Mouse (Mus musculus): Measurements from ENCODE around the gene Mecom. TPM values are rescaled to one million over a fixed set of nuclear protein-coding genes. Genes with fewer than 3 reads are reported as not detected.
"Not testable (repeated sequence)": the region's sequence is repeated elsewhere in the genome, so short reads cannot be mapped to it uniquely, and the experiment has no call there.

Gene Mecom
- polyA plus RNA-seq, 1 experiment: 3.2 TPM

DNA sequence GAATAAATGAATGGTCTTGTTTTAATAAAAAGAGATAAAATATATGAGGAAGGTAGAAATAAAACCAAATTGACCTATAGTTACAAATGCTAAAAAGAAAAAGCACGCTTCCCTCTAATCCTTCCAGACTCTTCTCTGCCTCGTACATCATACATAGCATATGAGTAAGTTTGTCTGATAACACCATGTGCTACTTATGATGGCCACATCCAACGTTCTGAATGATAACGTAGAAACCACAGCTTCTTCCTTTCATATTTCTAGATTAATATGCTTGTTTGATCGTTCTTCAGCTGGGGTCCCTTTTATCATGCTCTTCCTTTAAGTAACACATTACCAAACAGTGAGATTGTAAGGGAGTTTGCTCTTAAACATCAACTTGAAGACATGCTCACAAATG lies 310.3 kb downstream of the Mecom start:
- Histone ChIP-seq H3K27ac (ENCODE audit: insufficient read depth, low read length) (no peak overlapping the region), H3K4me3 (ENCODE audit: insufficient read depth, low read length) (no peak overlapping the region), H3K4me1 (ENCODE audit: control insufficient read depth, insufficient read depth, low read length) (no peaks in the 10 kb centered on the region)
- TF ChIP-seq POLR2A (IDR thresholded peaks at IDR 0.05; ENCODE audit: extremely low read depth, insufficient read depth, low read length): no peak

DNA sequence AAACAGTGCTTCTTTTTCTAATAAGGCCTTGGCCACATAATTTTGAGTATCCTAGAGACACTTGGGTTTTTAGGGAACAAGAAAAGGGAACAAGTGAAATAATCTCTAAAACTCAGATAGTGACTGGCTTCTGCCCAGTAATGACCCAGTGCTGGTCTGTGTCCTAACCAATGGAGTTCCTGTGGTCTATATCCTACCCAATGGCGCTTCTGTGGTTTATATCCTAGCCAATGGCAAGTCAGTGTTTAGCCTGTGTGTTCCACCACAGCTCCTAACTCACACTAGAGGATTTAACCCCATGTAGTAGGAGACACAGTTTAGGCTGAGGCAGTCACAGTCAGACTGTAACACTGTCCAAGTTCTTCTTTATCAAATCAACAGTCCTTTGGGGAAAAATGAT lies 313.8 kb downstream of the Mecom start:
- no peak for TF ChIP-seq POLR2A (IDR thresholded peaks at IDR 0.05; ENCODE audit: extremely low read depth, insufficient read depth, low read length)
- no peak for TF ChIP-seq CTCF (IDR thresholded peaks at IDR 0.05; ENCODE audit: extremely low read depth, insufficient read depth, low read length)
- Histone ChIP-seq H3K4me3 (ENCODE audit: insufficient read depth, low read length) (no peak overlapping the region), H3K4me1 (ENCODE audit: control insufficient read depth, insufficient read depth, low read length) (no peaks in the 10 kb centered on the region), H3K27ac (ENCODE audit: insufficient read depth, low read length) (no peak overlapping the region)

DNA sequence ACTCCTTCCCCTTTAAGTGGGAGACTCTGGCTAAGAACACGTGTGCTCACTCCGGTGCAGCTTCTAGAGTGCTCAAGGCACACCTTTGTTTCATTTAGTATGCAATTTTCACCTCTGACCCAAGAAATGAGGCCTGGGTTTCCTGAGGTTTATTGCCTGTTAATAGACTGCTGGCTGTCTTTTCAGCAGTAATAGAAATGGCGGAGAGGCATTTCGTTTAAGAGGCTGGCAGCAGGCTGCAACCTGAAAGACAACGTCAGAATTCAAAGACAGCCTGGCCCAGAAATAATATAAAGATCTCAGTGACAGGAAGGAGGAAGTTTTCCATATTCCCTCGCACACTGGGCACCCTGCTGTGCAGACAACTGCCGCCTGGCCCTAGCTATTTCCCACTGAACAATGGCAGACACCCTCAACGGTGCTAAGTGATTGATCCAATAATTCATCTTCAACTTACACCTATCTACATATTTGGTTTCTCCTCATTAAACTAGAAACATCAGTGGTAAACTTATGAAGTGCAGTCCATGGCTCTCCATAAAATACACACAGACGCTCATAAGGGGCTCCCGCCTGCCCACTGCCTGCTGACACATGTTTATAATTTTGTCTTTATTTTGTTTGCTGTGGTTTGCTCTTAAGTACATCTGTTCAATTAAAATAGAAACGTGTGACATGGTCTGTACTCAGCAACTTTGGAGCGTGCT lies 319.7 kb downstream of the Mecom start:
- H3K27ac ChIP-seq (ENCODE audit: insufficient read depth, low read length): no peak overlapping the region
- no peaks in the 10 kb centered on the region for H3K4me1 ChIP-seq (ENCODE audit: control insufficient read depth, insufficient read depth, low read length)
- no peak for TF ChIP-seq CTCF (IDR thresholded peaks at IDR 0.05; ENCODE audit: extremely low read depth, insufficient read depth, low read length)
- no peak for TF ChIP-seq POLR2A (IDR thresholded peaks at IDR 0.05; ENCODE audit: extremely low read depth, insufficient read depth, low read length)
- no peak overlapping the region for H3K4me3 ChIP-seq (ENCODE audit: insufficient read depth, low read length)

GRCm38 (mm10) chr3:30226928-30227370 lies 320.9 kb downstream of the Mecom start:
- H3K4me3 ChIP-seq (ENCODE audit: insufficient read depth, low read length): no peak overlapping the region
- H3K27ac ChIP-seq (ENCODE audit: insufficient read depth, low read length): no peak overlapping the region
- H3K4me1 ChIP-seq (ENCODE audit: control insufficient read depth, insufficient read depth, low read length): no peaks in the 10 kb centered on the region
- TF ChIP-seq CTCF (IDR thresholded peaks at IDR 0.05; ENCODE audit: extremely low read depth, insufficient read depth, low read length): no peak

DNA sequence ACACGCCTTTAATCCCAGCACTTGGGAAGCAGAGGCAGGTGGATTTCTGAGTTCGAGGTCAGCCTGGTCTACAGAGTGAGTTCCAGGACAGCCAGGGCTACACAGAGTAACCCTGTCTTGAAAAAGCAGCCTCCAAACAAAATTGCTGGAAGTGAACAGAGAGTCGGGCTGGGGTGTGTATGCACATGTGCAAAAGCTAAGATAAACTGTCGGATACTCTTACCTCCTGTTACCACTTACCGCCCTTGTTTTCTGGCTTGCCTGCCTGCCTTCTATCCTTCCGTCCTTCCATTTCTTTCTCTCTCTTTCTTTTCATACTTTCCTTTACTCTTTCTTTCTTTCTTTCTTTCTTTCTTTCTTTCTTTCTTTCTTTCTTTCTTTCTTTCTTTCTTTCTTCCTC lies 322.6 kb downstream of the Mecom start:
- not testable (repeated sequence) for H3K27ac ChIP-seq (ENCODE audit: insufficient read depth, low read length); H3K4me3 ChIP-seq (ENCODE audit: insufficient read depth, low read length); H3K4me1 ChIP-seq (ENCODE audit: control insufficient read depth, insufficient read depth, low read length)

DNA sequence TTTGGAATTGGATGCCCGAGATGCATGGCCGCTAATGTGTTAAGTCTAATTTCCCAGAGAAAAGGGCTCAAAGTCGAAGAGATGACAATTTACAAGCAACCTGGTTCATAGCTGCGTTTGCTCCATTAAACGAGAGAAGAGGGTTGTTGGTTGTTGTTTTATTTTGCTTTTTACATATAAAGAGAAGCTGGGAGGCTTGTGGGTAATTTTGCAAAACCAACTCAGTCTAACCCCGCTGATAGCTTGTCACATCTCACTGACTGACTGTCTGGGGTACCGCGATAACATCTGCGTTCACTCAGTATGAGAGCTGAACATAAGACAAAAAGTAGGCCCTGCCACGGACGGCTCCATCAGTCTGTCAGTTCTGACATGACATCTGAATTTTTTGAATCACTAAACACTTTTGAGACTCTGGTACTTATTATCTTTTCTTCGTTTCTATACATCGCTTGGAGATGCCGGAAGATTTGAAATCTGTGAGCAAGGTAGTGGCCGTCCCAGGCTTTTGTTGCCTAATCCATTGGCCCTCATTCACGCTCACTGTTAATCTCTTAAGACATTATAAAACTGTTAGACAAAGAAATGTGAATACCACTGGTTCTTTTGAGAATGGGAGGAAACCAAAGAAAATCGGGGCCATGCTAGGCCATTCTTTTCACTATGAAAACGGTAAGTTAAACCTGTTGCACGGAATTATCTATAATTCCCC lies 327.0 kb downstream of the Mecom start:
- Histone ChIP-seq H3K27ac (ENCODE audit: insufficient read depth, low read length) (no peak overlapping the region), H3K4me3 (ENCODE audit: insufficient read depth, low read length) (no peak overlapping the region), H3K4me1 (ENCODE audit: control insufficient read depth, insufficient read depth, low read length) (no peaks in the 10 kb centered on the region)
- no peak for TF ChIP-seq CTCF (IDR thresholded peaks at IDR 0.05; ENCODE audit: extremely low read depth, insufficient read depth, low read length)
- no peak for TF ChIP-seq POLR2A (IDR thresholded peaks at IDR 0.05; ENCODE audit: extremely low read depth, insufficient read depth, low read length)

DNA sequence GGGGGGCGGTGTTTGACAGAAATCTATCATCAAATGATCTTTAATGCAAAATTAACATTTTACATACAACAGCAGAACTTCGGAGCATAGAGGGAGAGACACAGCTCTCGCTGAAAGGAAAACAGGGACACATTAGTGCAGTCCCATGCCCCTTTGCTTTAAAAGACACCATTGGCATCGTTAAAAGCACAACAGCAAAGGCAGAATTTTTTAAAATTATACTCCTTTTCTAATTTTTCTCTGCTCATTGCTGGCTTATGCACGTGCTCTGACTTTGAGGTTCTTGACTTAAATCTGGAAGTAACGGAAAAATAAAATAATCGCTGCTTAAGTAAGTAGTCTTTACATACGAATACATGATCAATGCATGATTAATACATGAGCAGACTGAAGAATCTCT lies 327.9 kb downstream of the Mecom start:
- no peak overlapping the region for H3K4me3 ChIP-seq (ENCODE audit: insufficient read depth, low read length)
- no peaks in the 10 kb centered on the region for H3K4me1 ChIP-seq (ENCODE audit: control insufficient read depth, insufficient read depth, low read length)

GRCm38 (mm10) chr3:30219190-30219884 lies 328.5 kb downstream of the Mecom start:
- no peaks in the 10 kb centered on the region for H3K4me1 ChIP-seq (ENCODE audit: control insufficient read depth, insufficient read depth, low read length)
- H3K4me3 ChIP-seq (ENCODE audit: insufficient read depth, low read length): no peak overlapping the region
- TF ChIP-seq POLR2A (IDR thresholded peaks at IDR 0.05; ENCODE audit: extremely low read depth, insufficient read depth, low read length): no peak
- TF ChIP-seq CTCF (IDR thresholded peaks at IDR 0.05; ENCODE audit: extremely low read depth, insufficient read depth, low read length): no peak
- no peak overlapping the region for H3K27ac ChIP-seq (ENCODE audit: insufficient read depth, low read length)

More for the DNA sequence above, 327.9 kb downstream of the Mecom start:
- TF ChIP-seq POLR2A (IDR thresholded peaks at IDR 0.05; ENCODE audit: extremely low read depth, insufficient read depth, low read length): no peak
- H3K27ac ChIP-seq (ENCODE audit: insufficient read depth, low read length): no peak overlapping the region

- TF ChIP-seq POLR2A (IDR thresholded peaks at IDR 0.05; ENCODE audit: extremely low read depth, insufficient read depth, low read length): no peak
- TF ChIP-seq CTCF (IDR thresholded peaks at IDR 0.05; ENCODE audit: extremely low read depth, insufficient read depth, low read length): no peak
- Histone ChIP-seq H3K4me3 (ENCODE audit: insufficient read depth, low read length) (no peak overlapping the region), H3K4me1 (ENCODE audit: control insufficient read depth, insufficient read depth, low read length) (no peaks in the 10 kb centered on the region), H3K27ac (ENCODE audit: insufficient read depth, low read length) (no peak overlapping the region)
Measured at GRCm38 (mm10) chr3:30214607-30215006, 333.2 kb downstream of the Mecom start.

All from cortical plate, adult 2 months (tissue).